Mouse (Mus musculus) kidney, adult 9 months (tissue): ENCODE measurements around the gene Tmprss11f.
A peak's percentile ranks its signal among the peaks of the same experiment; 100 is the strongest.

Experiments used
- DNase-seq: peaks from one replicate; pipeline ENCODE4 v3.0.0; 2022

Gene Tmprss11f

DNA sequence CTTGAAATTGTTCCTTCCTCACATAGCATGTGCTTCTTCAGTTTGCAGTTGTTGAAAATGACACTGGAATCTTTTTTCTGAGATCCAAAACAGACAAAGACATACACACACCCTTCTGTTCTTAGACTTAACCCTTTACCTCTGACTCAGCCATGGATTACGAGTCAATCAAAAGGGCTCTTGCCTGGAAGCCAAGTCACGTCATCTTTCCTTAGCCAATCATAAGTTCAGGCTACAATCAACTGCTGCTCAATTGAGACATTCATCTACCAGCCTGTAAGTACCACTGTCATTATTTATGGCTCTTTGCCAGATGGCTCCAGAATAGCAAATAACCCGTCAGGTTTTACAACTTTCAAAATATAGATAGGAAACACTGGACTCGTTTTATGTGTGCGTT lies at the start of gene Tmprss11f:
Tmprss11f (minus strand) TSS at position 101 of the 400 bp plus-strand sequence.
- no peak for DNase-seq

DNA sequence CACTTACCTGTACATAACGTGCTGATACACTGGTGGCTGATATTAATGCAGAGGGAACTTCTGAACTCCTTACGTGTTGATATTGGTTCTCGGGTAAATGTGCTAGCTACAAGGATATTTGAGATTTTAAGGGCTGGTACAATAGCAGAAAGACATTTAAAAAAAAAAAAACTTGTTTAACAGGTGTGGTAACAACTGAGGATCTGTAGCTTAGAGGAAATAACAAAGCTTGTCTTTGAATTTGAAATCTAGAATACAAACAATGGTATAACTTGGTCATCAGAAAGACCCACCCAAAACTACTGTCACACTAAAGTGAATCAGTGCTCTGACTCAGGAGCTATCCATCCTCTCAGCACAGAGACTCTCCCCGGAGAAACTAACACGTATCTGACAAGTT lies 44.0 kb upstream of the Tmprss11f start, which contains the start of gene Tmprss11b:
Tmprss11b (minus strand) TSS at position 101 of the 400 bp plus-strand sequence.
- no peak for DNase-seq

DNA sequence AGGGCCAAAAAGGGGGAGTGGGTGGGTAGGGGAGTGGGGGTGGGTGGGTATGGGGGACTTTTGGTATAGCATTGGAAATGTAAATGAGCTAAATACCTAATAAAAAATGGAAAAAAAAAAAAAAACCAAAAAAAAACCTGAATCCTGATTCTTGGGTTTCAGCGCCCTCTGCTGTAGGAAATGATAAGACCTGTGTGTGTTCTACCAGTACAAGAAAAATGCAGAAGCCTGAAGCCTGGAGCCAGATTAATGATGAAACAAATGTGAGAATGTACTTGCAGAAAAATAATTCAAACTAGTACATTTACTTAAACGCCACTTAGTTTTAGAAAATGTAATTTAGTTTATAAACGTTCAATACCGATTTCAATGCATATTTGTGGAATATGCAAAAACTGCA lies 17.0 kb upstream of the Tmprss11f start:
- peak; percentile 28 for DNase-seq

DNA sequence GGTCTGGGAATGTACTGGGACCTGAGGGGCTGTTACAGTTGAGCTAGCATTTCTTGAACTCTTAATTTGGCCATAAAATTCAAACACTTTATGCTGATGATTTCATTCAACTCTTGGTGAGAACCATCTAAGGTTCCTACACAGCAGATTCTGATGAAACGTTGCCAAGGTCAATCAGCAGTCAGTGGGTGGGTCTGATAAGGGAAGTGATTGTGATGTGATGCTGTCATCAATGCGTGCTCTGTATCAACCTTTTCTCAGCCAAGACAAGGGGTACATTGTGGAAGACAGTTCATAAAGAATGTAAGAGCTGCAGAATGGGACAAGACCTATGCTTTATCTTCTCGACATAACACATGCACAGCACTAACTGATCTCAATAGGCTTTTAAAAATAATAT lies 8.6 kb upstream of the Tmprss11f start:
- DNase-seq = no peak

DNA sequence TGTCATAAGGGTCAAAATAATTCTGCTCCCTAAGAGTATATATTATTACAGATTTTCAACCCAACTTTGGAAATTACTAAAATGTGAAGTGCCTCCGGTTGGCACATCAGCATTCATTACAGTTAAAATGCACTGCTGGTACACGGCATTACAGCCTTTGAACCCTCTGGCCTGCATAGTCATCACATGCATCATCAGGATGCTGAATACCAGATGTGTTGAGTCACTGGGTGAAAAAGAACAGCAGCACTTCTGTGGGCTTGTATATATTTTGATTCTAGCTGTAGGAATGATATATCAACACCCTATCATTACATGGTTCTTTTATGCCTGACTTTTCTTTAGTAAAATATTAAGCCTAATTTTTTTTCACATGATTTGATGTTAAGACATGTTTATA lies 1.5 kb downstream of the Tmprss11f start:
- DNase-seq = no peak

DNA sequence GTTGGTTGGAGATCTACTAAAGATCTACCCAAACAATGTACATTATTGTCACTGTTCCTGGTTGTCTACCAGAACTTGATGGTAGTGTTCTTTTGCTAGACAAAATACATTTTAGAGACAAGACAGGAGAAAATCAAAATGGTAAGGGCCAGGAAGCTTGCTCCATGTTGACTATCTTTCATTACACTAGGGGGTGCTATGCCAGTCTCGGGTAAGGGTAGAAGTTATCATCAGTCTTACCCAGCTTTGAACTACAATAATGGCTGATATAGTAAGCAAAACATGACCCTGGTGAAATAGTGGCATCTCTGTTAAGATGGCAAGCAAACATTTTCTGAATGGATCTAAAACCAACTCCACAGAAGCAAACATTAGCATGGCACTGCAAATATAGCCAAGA lies 10.4 kb downstream of the Tmprss11f start:
- no peak for DNase-seq

DNA sequence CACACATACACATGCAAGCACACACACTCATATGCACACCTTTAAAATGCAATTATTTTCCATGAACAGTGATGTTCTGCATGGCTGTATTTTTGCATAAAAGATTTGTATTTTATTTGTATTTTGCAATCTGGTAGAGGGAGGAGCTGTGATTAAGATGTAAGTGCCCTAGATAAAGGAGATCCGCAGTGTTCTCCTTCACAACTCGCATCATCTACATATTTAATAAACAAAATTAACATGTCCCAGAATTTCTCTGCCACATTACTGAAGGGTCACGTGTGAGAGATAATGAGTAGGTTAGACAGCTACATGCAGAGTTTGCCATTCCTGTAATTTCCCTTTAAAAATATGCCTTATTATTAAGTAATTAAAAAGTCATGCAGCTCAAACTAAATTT lies 46.3 kb downstream of the Tmprss11f start:
- DNase-seq = no peak

DNA sequence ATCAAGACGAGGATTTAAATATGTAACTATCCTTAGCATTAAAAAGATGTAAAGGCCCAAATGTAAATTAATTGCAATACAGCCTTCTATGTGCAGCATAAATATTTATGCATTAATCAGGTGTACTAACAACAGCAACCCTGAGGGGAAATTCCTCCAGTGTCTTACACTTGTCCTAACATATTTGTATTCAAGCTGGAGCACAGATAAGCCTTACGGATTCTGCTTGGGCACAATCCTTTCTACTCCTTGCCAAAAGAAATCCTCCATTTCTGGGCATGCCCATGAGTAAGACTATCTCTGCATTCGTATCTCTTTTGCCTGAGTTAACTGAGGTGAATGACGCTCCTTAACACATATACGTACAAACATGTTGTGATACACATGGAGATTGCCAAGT lies 49.6 kb downstream of the Tmprss11f start:
- no peak for DNase-seq

DNA sequence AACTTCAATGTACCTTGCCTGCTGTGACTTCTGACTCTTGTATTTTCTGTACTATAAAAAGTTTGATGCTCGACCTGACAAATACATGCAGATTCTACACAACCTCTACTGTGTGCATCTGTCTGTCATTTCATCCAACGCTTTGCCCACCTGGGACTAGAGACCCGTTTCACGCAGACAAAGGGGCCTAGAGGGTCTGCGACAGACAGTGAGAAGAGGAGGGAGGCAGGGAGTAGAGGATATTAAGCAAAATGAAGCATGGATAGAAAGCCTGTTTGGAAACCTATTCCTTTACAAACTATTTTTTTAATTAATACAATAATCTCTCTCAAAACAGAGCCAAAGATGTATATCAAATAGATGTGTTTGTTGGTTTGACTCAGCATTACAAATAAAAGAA lies 50.2 kb downstream of the Tmprss11f start:
- DNase-seq = no peak

DNA sequence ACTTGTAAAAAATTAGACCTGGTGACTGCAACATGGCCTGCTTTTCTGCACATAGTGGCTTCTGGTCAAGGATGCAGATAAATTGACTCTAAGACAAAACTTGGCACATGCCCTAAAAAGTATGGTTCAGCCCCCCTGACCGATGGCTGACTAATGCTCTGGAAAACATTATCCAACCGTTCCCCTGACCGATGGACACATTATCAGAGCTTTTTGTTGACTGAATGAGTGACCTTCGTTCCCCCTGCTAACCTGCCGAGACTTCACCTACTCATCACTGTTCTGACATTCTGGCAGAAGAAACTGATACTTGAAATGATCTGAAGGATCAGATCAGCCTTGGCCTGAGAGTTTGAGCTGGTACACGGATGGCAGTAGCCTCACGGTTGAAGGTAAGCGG lies 53.5 kb downstream of the Tmprss11f start:
- DNase-seq = peak; percentile 70

DNA sequence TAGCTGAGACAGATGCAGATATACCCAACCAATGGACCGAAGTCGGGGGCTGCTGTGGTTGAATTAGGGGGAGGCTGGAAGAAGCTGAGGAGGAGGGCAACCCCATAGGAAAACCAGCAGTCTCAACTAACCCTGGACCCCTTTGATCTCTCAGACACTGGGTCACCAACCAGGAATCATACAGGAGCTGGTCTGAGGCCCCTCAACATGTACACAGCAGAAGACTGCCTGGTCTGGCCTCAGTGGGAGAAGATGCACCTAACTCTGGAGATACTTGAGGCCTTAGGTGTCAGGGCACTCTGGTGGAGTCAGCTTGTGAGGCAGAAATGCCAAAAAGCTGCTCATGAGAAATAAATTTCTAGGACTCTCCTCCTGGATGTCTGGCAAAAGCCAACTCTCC lies 85.5 kb downstream of the Tmprss11f start:
- DNase-seq = no peak

DNA sequence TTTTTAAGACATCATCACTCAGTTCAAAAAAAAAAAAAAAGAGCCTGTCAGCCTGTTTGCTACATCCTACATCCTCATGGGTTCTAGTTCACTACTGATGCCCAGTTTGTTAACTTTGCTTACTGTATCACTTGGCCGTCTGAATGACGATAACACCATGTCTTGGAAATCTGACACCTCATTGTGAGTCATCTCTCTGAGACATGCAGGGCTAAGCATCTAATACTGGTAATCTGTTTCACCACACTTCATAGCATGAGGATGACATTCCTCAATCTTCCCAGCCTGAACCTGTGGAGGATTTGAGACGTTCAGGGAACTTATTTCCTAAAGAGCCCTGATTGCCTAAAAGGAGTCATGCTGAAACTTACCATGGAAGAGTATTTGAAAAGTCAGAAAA lies 91.6 kb downstream of the Tmprss11f start:
- DNase-seq = no peak

DNA sequence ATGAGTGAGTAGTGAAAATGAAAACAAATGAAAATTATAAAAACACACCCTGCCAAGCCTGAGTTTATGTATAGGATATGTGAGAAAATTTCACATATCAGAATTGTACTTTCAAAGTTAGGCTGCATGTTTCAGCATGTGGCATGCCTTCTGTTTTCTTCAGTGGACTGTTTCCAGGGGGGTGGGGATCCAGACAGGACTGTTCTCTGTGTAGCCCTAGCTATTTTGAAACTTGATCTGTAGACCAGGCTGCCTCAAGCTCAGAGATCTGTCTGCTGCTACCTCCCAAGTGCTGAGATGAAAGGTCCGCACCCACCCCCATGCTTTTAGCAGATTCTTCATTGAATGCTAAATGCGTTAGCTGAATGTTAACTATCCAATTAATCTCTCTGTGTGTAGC lies 103.5 kb downstream of the Tmprss11f start:
- DNase-seq = no peak

DNA sequence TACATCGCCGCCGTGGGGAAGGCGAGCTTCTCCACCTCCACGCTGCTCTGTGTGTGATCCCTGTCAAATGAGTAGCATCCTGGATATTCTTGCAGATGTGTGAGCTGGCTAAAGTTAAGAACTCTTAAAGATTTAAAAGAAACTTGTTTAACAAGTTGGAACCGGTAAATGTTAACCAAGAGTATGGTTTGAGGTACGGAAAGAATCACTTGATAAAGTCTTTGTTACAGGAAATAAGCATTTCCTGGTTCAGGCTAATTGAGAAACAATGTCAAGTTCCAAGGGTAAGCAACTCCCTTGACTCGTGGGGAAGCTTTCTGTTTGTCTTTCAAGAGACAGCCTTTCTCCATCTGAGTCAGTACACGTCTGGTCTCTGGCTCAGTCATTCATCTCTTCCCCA lies 113.7 kb downstream of the Tmprss11f start, which contains the start of gene Tmprss11g:
Tmprss11g (minus strand) TSS at position 101 of the 400 bp plus-strand sequence.
- DNase-seq = no peak

DNA sequence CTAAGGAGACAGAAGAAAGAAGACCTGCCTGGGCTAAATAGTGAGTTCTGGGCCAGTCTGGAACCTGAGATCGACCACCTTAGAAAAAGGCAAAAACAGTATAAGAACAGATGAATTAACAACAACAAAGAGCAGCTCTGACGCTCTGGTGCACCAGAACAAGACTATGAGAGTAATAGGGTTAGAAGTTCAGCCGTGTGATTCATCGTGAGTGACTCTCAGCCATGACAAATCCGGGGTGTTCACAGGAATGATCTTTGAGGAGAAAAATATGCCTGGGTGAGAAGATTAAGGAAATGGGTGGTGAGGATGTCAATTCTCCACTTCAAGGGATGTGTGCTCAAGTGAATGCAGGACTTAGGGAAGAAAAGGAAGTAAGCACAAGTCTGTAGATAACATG lies 120.7 kb downstream of the Tmprss11f start:
- DNase-seq = no peak

DNA sequence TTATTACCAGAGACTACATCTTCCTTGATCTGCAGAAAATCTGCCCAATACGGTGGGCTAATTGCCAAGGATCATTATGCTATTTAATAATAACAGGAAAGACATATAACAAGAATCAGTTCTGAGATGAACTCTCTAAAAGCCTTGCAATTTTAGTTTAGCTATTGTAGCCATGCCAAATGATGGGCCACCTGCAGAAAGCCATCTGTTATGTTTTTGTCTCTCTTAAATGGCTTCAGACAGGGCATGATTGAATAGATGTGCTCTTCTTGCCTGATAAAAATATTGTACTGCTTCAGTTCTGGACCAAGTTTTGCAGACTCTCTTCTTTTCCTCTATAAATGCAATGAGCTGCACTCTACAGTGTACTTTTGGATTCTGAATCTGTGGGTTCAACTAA lies 138.8 kb downstream of the Tmprss11f start:
- no peak for DNase-seq

DNA sequence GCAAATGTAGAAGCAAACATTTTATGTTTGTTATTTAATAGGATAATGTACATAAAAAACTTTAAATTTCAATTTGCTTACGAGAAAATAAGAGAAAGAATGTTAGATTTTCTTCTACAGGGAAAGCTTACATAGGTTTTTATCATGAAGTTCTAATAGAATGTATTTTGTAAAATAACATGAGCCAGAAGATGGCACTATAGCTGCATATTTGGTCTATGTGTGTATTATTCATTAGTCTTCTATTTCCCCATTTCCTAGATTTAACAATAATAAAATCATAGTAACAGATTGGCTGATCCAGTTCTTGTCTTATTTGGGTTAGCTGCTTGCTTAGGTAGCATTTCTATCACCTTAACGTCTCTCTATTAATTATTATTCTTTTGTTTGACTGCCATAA lies 149.7 kb downstream of the Tmprss11f start:
- peak; percentile 17 for DNase-seq

DNA sequence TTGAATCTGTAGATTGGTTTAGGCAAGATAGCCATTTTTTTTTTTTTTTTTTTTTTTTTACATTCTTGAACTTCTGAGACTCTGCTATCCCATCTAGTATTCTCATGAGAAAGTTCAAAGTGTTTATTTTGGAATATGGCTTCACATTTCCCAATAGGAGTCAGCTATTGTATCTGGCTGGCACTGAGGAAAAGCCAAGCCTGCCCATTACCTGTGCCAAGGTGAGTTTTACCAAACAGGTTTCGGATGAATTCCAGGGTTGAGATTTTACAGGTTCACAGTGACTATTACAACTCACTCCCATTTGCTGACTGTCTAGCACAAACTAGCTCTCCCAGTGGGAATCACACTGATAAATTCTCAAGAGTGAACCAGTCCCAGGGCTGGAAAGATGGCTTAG lies 150.2 kb downstream of the Tmprss11f start:
- no peak for DNase-seq

DNA sequence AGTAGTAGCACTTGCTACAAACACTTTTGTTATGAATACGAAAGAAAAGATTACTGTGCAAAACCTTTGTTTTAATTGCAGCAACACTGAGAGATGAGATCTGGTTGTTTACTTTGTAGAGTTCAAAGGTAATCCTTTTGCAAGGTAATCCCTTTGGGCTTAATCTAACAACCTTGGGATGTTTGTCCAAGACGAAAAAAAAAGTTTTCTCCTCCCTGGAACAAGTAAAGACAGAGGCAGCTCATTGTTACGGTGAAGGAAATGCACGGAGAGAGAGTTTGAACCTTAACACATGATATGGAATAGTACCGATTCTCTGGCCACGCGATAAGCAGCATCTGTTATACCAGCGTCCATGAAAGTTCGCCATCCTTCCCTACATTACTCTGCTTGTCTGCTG lies 158.4 kb downstream of the Tmprss11f start:
- DNase-seq = no peak
